Mouse (Mus musculus) megakaryocyte, embryonic 14.5 days (primary cell): ENCODE data around the gene Acot4.

Source experiments
- FLI1 ChIP-seq: IDR thresholded peaks from 2 replicates; pipeline ENCODE4 v1.6.1; 2012; ENCODE audit warnings: low read length, inconsistent platforms, mixed read lengths
- GATA1 ChIP-seq: IDR thresholded peaks from 3 replicates; pipeline ENCODE4 v1.6.1; 2012; ENCODE audit warnings: mixed read lengths, low read length, inconsistent platforms, borderline replicate concordance

- no peak for TF ChIP-seq GATA1
- TF ChIP-seq FLI1, result no peak
These were observed 39.3 kb downstream of the Acot4 start for GRCm38 (mm10) chr12:84077371-84077990.
